Mouse (Mus musculus): ENCODE data around the gene Ndel1. TPM values are rescaled to one million over a fixed set of nuclear protein-coding genes. Genes with fewer than 3 reads are reported as not detected.

The Ndel1 gene
- polyA plus RNA-seq, 1 experiment from 2014 or later, result 92.3 TPM

DNA sequence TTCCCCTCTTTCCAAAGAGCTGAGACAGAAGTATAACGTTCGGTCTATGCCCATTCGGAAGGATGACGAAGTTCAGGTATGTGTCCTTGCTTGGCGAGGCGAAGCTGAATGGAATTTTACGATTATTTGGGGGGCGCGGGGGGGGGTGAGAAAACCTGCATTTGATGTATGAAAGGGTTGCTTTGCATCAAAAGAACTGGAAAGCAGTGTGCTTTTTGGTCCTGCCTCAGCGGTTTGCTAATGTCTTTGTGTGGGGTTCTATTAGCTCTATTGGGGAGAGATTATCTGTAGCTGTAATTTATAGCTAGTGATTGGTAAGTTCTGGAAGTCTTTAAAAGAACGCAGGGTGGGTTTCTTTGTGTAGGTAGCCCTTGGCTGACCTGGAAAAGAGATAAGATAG, 30.7 kb upstream of the Ndel1 start:
- no peaks in the 10 kb centered on the region for H3K9me3 ChIP-seq
- H3K9ac ChIP-seq (replicated peaks), result peak overlapping the region; percentile 95
- H3K36me3 ChIP-seq, result peaks cover 49% of the 10 kb centered on the region
- no peak for ATAC-seq (replicated peaks)
- H3K4me2 ChIP-seq (replicated peaks), result peak overlapping the region; percentile 57
- WGBS, result 4% methylated on average over 11 of the region's 11 CpGs
- peaks cover 11% of the 10 kb centered on the region for H3K4me1 ChIP-seq
- peak overlapping the region; percentile 88 for H3K4me3 ChIP-seq
- H3K27ac ChIP-seq (replicated peaks), result no peak overlapping the region
- H3K27me3 ChIP-seq, result no peaks in the 10 kb centered on the region; the same call in 1 of the 2 replicates

DNA sequence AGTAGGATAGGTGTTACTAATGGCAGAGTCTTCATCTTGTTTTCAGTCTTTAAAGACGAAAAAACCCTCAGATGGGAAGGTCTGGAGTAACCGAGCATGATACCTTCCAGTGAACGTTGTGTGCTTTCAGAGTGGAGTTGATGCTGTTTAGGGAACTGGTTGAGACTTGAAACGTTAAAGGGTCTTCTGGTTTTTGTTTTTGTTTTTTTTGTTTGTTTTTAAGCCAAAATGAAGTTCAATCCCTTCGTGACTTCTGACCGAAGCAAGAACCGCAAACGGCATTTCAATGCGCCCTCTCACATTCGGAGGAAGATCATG, 30.3 kb upstream of the Ndel1 start:
- peaks cover 11% of the 10 kb centered on the region for H3K4me1 ChIP-seq
- H3K4me3 ChIP-seq, result peak overlapping the region; percentile 88
- no peak for ATAC-seq (replicated peaks)
- H3K4me2 ChIP-seq (replicated peaks), result peak overlapping the region; percentile 57
- H3K27me3 ChIP-seq, result no peaks in the 10 kb centered on the region; the same call in 1 of the 2 replicates
- H3K27ac ChIP-seq (replicated peaks), result peak overlapping the region; percentile 91
- peaks cover 45% of the 10 kb centered on the region for H3K36me3 ChIP-seq
- no peaks in the 10 kb centered on the region for H3K9me3 ChIP-seq
- peak overlapping the region; percentile 95 for H3K9ac ChIP-seq (replicated peaks)
- under 1% methylated on average over 10 of the region's 10 CpGs for WGBS

- ATAC-seq (replicated peaks), result peak; percentile 92
- under 1% methylated on average over 52 of the region's 52 CpGs for WGBS
Observed at GRCm38 (mm10) chr11:68901351-68902046, 29.8 kb upstream of the Ndel1 start, which contains the start of gene Rpl26. Gene Rpl26 (plus strand): TSS chr11:68901583.

DNA sequence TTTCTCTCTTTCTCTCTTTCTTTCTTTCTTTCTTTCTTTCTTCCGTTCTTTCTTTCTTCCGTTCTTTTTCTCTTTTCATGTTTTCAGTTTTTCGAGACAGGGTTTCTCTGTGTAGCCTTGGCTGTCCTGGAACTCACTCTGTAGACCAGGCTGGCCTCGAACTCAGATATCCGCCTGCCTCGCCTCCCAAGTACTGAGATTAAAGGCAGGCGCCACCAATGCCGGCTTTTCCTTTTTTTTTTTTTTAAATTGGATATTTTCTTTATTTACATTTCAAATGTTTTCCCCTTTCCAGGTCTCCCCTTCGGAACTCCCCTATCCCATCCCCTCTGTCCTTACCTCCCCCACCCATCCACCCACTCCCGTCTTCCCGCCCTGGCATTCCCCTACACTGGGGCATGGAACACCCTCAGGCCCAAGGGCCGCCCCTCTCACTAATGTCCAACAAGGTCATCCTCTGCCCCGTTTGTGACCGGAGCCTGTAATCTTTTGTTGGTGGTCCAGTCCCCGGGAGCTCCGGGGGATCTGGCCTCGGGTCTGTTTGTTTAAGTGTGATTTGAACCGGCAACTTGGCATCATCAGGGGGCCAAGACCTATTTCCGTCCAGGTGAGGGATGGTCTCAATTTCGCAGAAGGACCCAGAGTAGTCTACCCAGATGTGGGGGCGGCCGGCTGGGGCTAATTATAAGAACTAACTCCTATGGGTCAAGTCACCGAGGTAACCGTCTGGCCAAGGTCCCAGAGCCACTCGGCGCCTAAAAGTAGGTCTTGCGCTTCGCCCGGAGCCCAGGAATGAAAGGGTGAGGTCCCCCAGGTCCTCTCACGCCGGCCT, 29.1 kb upstream of the Ndel1 start:
- peaks cover 11% of the 10 kb centered on the region for H3K4me1 ChIP-seq
- peak overlapping the region; percentile 53 for H3K4me2 ChIP-seq (replicated peaks)
- H3K4me3 ChIP-seq, result peak overlapping the region; percentile 88
- ATAC-seq (replicated peaks), result peak; percentile 51
- no peaks in the 10 kb centered on the region for H3K9me3 ChIP-seq
- peak overlapping the region; percentile 27 for H3K9ac ChIP-seq (replicated peaks)
- H3K27ac ChIP-seq (replicated peaks), result no peak overlapping the region
- H3K36me3 ChIP-seq, result peaks cover 33% of the 10 kb centered on the region
- 28% methylated on average over 31 of the region's 31 CpGs for WGBS
- H3K27me3 ChIP-seq, result no peaks in the 10 kb centered on the region; the same call in 1 of the 2 replicates

More at GRCm38 (mm10) chr11:68901351-68902046, 29.8 kb upstream of the Ndel1 start, which contains the start of gene Rpl26:
- Histone ChIP-seq H3K9me3 (no peaks in the 10 kb centered on the region), H3K27me3 (no peaks in the 10 kb centered on the region; the same call in 1 of the 2 replicates), H3K4me2 (replicated peaks) (peak within 1 kb of the TSS; percentile 57), H3K36me3 (peaks cover 40% of the 10 kb centered on the region), H3K9ac (replicated peaks) (peak within 1 kb of the TSS; percentile 95), H3K27ac (replicated peaks) (peak within 1 kb of the TSS; percentile 91), H3K4me3 (peak within 1 kb of the TSS; percentile 88), H3K4me1 (peaks cover 11% of the 10 kb centered on the region)

DNA sequence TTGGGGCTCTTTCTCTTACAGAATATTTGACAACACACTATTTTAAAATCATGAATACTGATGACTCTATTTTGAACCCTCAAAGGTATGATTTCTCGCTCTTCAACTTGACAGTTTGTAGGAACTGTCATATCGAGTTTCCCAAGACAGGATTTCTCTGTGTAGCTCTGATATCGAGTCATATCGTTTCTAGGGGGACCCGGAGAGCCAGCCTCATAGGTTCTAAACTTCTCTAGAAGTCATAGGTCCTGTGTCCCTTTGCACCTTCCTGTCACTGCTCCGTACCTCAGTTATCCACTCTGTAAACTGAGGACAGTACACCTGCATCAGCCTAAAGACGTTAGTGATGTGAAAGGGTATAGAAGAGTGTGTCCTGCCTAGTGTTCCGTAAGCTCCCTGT, 28.2 kb upstream of the Ndel1 start:
- Histone ChIP-seq H3K4me2 (replicated peaks) (no peak overlapping the region), H3K4me3 (no peak overlapping the region), H3K9ac (replicated peaks) (no peak overlapping the region), H3K9me3 (no peaks in the 10 kb centered on the region), H3K27me3 (no peaks in the 10 kb centered on the region; the same call in 1 of the 2 replicates), H3K36me3 (peaks cover 23% of the 10 kb centered on the region), H3K4me1 (peaks cover 11% of the 10 kb centered on the region), H3K27ac (replicated peaks) (no peak overlapping the region)
- 89% methylated on average over 8 of the region's 8 CpGs for WGBS
- no peak for ATAC-seq (replicated peaks)

DNA sequence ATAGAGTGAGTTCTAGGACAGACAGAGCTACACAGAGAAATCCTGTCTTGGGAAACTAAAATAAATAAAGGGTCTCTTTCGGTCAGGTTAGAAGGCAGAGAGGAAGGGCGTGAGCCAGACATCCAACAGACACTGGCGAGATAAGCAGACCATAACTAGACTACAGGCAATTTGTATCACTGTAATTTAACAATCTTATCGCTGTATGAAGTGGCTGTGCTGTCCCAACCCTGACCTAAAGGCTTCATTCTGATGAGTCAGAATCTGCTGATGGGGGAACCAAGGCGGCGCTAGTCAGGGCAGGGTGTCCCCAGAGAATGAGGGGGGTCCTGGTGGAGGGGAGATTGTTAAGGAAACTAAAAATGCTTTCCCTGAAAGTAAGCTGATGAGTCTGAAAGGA, 27.1 kb upstream of the Ndel1 start:
- H3K27me3 ChIP-seq, result no peaks in the 10 kb centered on the region; the same call in 1 of the 2 replicates
- no peak overlapping the region for H3K9ac ChIP-seq (replicated peaks)
- H3K9me3 ChIP-seq, result no peaks in the 10 kb centered on the region
- no peak overlapping the region for H3K4me3 ChIP-seq
- peaks cover 14% of the 10 kb centered on the region for H3K36me3 ChIP-seq
- no peak overlapping the region for H3K27ac ChIP-seq (replicated peaks)
- no peak for ATAC-seq (replicated peaks)
- H3K4me2 ChIP-seq (replicated peaks), result no peak overlapping the region
- peaks cover 11% of the 10 kb centered on the region for H3K4me1 ChIP-seq
- 90% methylated on average over 6 of the region's 6 CpGs for WGBS

- H3K4me2 ChIP-seq (replicated peaks), result no peak overlapping the region
- no peak for ATAC-seq (replicated peaks)
- no peak overlapping the region for H3K27ac ChIP-seq (replicated peaks)
- H3K4me3 ChIP-seq, result no peak overlapping the region
- H3K36me3 ChIP-seq, result peaks cover 5% of the 10 kb centered on the region; the same call in 1 of the 2 replicates
- H3K9ac ChIP-seq (replicated peaks), result no peak overlapping the region
- H3K27me3 ChIP-seq, result no peaks in the 10 kb centered on the region; the same call in 1 of the 2 replicates
- no peaks in the 10 kb centered on the region for H3K9me3 ChIP-seq
- 77% methylated on average over 6 of the region's 6 CpGs for WGBS
- H3K4me1 ChIP-seq, result peaks cover 6% of the 10 kb centered on the region
Observed at GRCm38 (mm10) chr11:68897838-68898237, 26.2 kb upstream of the Ndel1 start.

DNA sequence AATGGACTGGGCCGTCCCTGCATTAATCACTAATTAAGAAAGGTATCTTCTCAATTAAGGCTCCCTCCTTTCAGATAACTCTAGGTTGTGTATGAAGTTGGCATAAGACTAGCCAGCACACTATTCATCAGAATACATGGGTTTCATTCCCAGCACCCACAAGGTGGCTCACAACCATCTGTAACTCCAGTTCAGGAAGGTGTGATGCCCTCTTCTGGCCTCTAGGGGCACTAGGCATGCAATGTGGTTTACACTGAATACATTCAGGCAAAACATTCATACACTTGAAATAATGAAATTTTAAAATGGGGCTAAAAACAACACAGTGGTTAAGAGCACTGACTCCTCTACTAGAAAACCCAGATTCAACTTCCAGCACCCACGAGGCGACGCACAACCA, 25.5 kb upstream of the Ndel1 start:
- WGBS, result 54% methylated on average over 4 of the region's 4 CpGs
- Histone ChIP-seq H3K4me1 (no peaks in the 10 kb centered on the region), H3K4me2 (replicated peaks) (no peak overlapping the region), H3K27ac (replicated peaks) (no peak overlapping the region), H3K36me3 (no peaks in the 10 kb centered on the region), H3K27me3 (no peaks in the 10 kb centered on the region; the same call in 1 of the 2 replicates), H3K4me3 (no peak overlapping the region), H3K9ac (replicated peaks) (no peak overlapping the region), H3K9me3 (no peaks in the 10 kb centered on the region)
- no peak for ATAC-seq (replicated peaks)

- Histone ChIP-seq H3K9ac (replicated peaks) (no peak overlapping the region), H3K9me3 (no peaks in the 10 kb centered on the region), H3K4me3 (no peak overlapping the region), H3K27ac (replicated peaks) (no peak overlapping the region), H3K4me2 (replicated peaks) (no peak overlapping the region), H3K4me1 (no peaks in the 10 kb centered on the region), H3K36me3 (no peaks in the 10 kb centered on the region), H3K27me3 (no peaks in the 10 kb centered on the region; the same call in 1 of the 2 replicates)
- WGBS, result 95% methylated on average over 5 of the region's 5 CpGs
- ATAC-seq (replicated peaks), result no peak
Observed at GRCm38 (mm10) chr11:68896247-68896646, 24.6 kb upstream of the Ndel1 start.

DNA sequence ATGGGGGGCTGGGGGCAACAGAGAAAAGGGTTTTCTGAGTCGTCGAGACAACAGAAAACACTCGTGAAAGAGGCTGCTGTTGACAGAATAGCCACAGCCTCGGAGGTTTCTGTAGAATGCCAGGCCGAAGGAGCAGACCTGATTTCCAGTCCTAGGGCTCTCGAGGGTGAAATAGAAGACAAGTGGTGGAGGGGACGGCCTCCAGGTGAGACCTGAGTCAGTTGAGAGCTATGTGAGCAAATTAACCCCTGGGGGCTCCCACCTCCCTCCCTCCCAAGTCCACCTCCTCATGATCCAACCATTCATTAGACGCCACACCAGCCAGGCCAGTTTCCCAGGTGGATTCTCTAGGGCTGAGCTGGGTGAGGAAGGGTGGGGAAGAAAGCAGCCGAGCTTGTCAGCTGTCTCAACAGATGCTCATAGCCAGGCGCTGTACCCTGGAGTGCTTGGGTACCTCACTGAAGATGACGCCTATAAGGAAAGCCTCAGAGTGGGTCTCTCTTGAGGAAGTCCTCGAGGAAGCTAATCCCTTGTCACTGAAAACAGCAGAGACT, 22.3 kb upstream of the Ndel1 start:
- Histone ChIP-seq H3K27me3 (no peaks in the 10 kb centered on the region), H3K36me3 (no peaks in the 10 kb centered on the region), H3K9me3 (no peaks in the 10 kb centered on the region), H3K4me1 (no peaks in the 10 kb centered on the region), H3K4me2 (replicated peaks) (no peak overlapping the region), H3K9ac (replicated peaks) (no peak overlapping the region), H3K4me3 (no peak overlapping the region), H3K27ac (replicated peaks) (no peak overlapping the region)
- no peak for ATAC-seq (replicated peaks)
- 75% methylated on average over 12 of the region's 12 CpGs for WGBS

GRCm38 (mm10) chr11:68892233-68892832, 20.7 kb upstream of the Ndel1 start:
- Histone ChIP-seq H3K9ac (replicated peaks) (no peak overlapping the region), H3K36me3 (no peaks in the 10 kb centered on the region), H3K9me3 (no peaks in the 10 kb centered on the region), H3K27ac (replicated peaks) (no peak overlapping the region), H3K4me3 (no peak overlapping the region), H3K4me1 (no peaks in the 10 kb centered on the region), H3K27me3 (no peaks in the 10 kb centered on the region), H3K4me2 (replicated peaks) (no peak overlapping the region)
- no peak for ATAC-seq (replicated peaks)
- WGBS, result 79% methylated on average over 15 of the region's 15 CpGs

GRCm38 (mm10) chr11:68891823-68892222, 20.2 kb upstream of the Ndel1 start:
- H3K9me3 ChIP-seq, result no peaks in the 10 kb centered on the region
- H3K4me1 ChIP-seq, result no peaks in the 10 kb centered on the region
- H3K9ac ChIP-seq (replicated peaks), result no peak overlapping the region
- no peak for ATAC-seq (replicated peaks)
- H3K27me3 ChIP-seq, result no peaks in the 10 kb centered on the region
- H3K4me3 ChIP-seq, result no peak overlapping the region
- H3K27ac ChIP-seq (replicated peaks), result no peak overlapping the region
- WGBS, result 83% methylated on average over 5 of the region's 5 CpGs
- H3K4me2 ChIP-seq (replicated peaks), result no peak overlapping the region
- no peaks in the 10 kb centered on the region for H3K36me3 ChIP-seq

Measured in forebrain, embryonic 15.5 days (tissue).